Mouse (Mus musculus) ES-Bruce4 (cell line): ENCODE measurements around the gene Ddx49. TPM values are rescaled to one million over a fixed set of nuclear protein-coding genes. Genes with fewer than 3 reads are reported as not detected.

Experiments
- H3K27ac ChIP-seq: 2 replicates; pipeline ENCODE4 v1.5.1; 2012; ENCODE audit warnings: low read length, inconsistent platforms; ENCODE audit not compliant: insufficient read depth
- H3K27me3 ChIP-seq: 2 replicates; pipeline ENCODE4 v1.6.1; 2012; ENCODE audit warnings: mild to moderate bottlenecking, low read length, inconsistent platforms; ENCODE audit not compliant: control insufficient read depth, poor library complexity, insufficient read depth, severe bottlenecking
- H3K36me3 ChIP-seq: 2 replicates; pipeline ENCODE4 v1.6.1; 2012; ENCODE audit warnings: inconsistent platforms, mild to moderate bottlenecking, low read length, moderate library complexity; ENCODE audit not compliant: control insufficient read depth, poor library complexity, insufficient read depth, severe bottlenecking
- H3K4me1 ChIP-seq: one replicate; pipeline ENCODE4 v1.8.1; 2011; ENCODE audit warnings: low read length; ENCODE audit not compliant: control insufficient read depth, insufficient read depth
- H3K4me3 ChIP-seq: 2 replicates; pipeline ENCODE4 v1.5.1; 2011; ENCODE audit warnings: low read depth, mild to moderate bottlenecking, low read length
- H3K9ac ChIP-seq: 2 replicates; pipeline ENCODE4 v1.6.1; 2012; ENCODE audit warnings: low read depth, mild to moderate bottlenecking, inconsistent platforms; ENCODE audit not compliant: poor library complexity, severe bottlenecking
- H3K9me3 ChIP-seq: replicated peaks from 2 replicates; pipeline ENCODE4 v1.6.1; 2012; ENCODE audit warnings: mild to moderate bottlenecking, low read length, inconsistent platforms; ENCODE audit not compliant: control insufficient read depth, poor library complexity, insufficient read depth, severe bottlenecking
- CTCF ChIP-seq: IDR thresholded peaks from one replicate; pipeline ENCODE4 v1.8.1; 2011; ENCODE audit warnings: low read depth, low read length
- EP300 ChIP-seq: IDR thresholded peaks from 2 replicates; pipeline ENCODE4 v1.6.1; 2011; ENCODE audit warnings: low read depth, low read length; ENCODE audit not compliant: insufficient read depth
- POLR2A ChIP-seq: IDR thresholded peaks from one replicate; pipeline ENCODE4 v1.8.1; 2011; ENCODE audit warnings: low read length; ENCODE audit not compliant: insufficient read depth
- polyA plus RNA-seq: library from polyadenylated mRNA; stranded (reverse); fragments of >200 nt; gene quantifications from 2 replicates; pipeline ENCODE4 v1.2.4, GENCODE M21; 2011; ENCODE audit warnings: low read depth; ENCODE audit not compliant: missing spikeins, insufficient read depth, insufficient read length

Ddx49 gene
- polyA plus RNA-seq = 45.3 and 50.5 TPM in 2 replicates

GRCm38 (mm10) chr8:70302358-70302890 lies at the start of gene Ddx49, which contains the start of gene Cope:
Gene Ddx49, minus strand, starts transcription at chr8:70302489.
Gene Cope, plus strand, starts transcription at chr8:70302518.
- peak within 1 kb of the TSS; percentile 22; the same call in 1 of the 2 replicates for H3K27ac ChIP-seq
- H3K9ac ChIP-seq = peak within 1 kb of the TSS; percentile 64
- no peaks in the 10 kb centered on the region for H3K27me3 ChIP-seq
- H3K36me3 ChIP-seq = peaks cover 7% of the 10 kb centered on the region; the same call in 1 of the 2 replicates
- peak within 1 kb of the TSS; percentile 94 for H3K4me3 ChIP-seq
- TF ChIP-seq POLR2A (no peak), CTCF (no peak), EP300 (no peak)
- no peaks in the 10 kb centered on the region for H3K4me1 ChIP-seq
- H3K9me3 ChIP-seq = no peaks in the 10 kb centered on the region

- Histone ChIP-seq H3K4me3 (peak overlapping the region; percentile 91), H3K27me3 (no peaks in the 10 kb centered on the region), H3K36me3 (peaks cover 14% of the 10 kb centered on the region), H3K9ac (peak overlapping the region; percentile 99), H3K9me3 (no peaks in the 10 kb centered on the region), H3K27ac (no peak overlapping the region), H3K4me1 (peaks cover 10% of the 10 kb centered on the region)
- no peak for TF ChIP-seq CTCF
Observed at GRCm38 (mm10) chr8:70352000-70352384, 49.7 kb upstream of the Ddx49 start.

- peaks cover 10% of the 10 kb centered on the region for H3K4me1 ChIP-seq
- H3K27ac ChIP-seq = no peak overlapping the region
- TF ChIP-seq EP300 (no peak), CTCF (no peak), POLR2A (no peak)
- no peaks in the 10 kb centered on the region for H3K27me3 ChIP-seq
- peak overlapping the region; percentile 99 for H3K9ac ChIP-seq
- peaks cover 17% of the 10 kb centered on the region for H3K36me3 ChIP-seq
- H3K4me3 ChIP-seq = peak overlapping the region; percentile 91
- H3K9me3 ChIP-seq = no peaks in the 10 kb centered on the region
Observed at GRCm38 (mm10) chr8:70351035-70351999, 49.0 kb upstream of the Ddx49 start.

GRCm38 (mm10) chr8:70347860-70348420 lies 45.7 kb upstream of the Ddx49 start:
- TF ChIP-seq EP300 = no peak
- TF ChIP-seq CTCF = no peak
- TF ChIP-seq POLR2A = no peak
- H3K27me3 ChIP-seq = no peaks in the 10 kb centered on the region
- peaks cover 27% of the 10 kb centered on the region for H3K36me3 ChIP-seq
- peaks cover 10% of the 10 kb centered on the region for H3K4me1 ChIP-seq
- no peaks in the 10 kb centered on the region for H3K9me3 ChIP-seq
- no peak overlapping the region for H3K27ac ChIP-seq
- no peak overlapping the region for H3K4me3 ChIP-seq
- H3K9ac ChIP-seq = no peak overlapping the region

GRCm38 (mm10) chr8:70347443-70347842 lies 45.2 kb upstream of the Ddx49 start:
- no peak overlapping the region for H3K9ac ChIP-seq
- no peak overlapping the region for H3K27ac ChIP-seq
- TF ChIP-seq POLR2A = no peak
- TF ChIP-seq EP300 = no peak
- no peak for TF ChIP-seq CTCF
- no peak overlapping the region for H3K4me3 ChIP-seq
- H3K4me1 ChIP-seq = peaks cover 10% of the 10 kb centered on the region
- H3K27me3 ChIP-seq = no peaks in the 10 kb centered on the region
- H3K9me3 ChIP-seq = no peaks in the 10 kb centered on the region
- H3K36me3 ChIP-seq = peaks cover 32% of the 10 kb centered on the region

- H3K9ac ChIP-seq = no peak overlapping the region
- H3K36me3 ChIP-seq = peaks cover 53% of the 10 kb centered on the region
- H3K4me1 ChIP-seq = peaks cover 6% of the 10 kb centered on the region
- H3K27me3 ChIP-seq = no peaks in the 10 kb centered on the region
- TF ChIP-seq POLR2A = no peak
- TF ChIP-seq EP300 = no peak
- no peak for TF ChIP-seq CTCF
- H3K4me3 ChIP-seq = no peak overlapping the region
- H3K9me3 ChIP-seq = no peaks in the 10 kb centered on the region
- no peak overlapping the region for H3K27ac ChIP-seq
Observed at GRCm38 (mm10) chr8:70344279-70344678, 42.0 kb upstream of the Ddx49 start.
